Mouse (Mus musculus): ENCODE data around the gene Per2. TPM values are rescaled to one million over a fixed set of nuclear protein-coding genes. Genes with fewer than 3 reads are reported as not detected.
A peak's percentile ranks its signal among the peaks of the same experiment; 100 is the strongest.

Gene Per2
- polyA plus RNA-seq (2015; fragmentation: Nextera tagmentation; extraction: Ambion mirVana), result 7.2 and 7.9 TPM in 2 replicates

- H3K9me3 ChIP-seq (ENCODE audit: control insufficient read depth), result no peaks in the 10 kb centered on the region
- under 1% methylated on average over 90 of the region's 91 CpGs for WGBS
- peak within 1 kb of the TSS; percentile 83 for H3K4me3 ChIP-seq (ENCODE audit: low read depth, low read length)
- no peaks in the 10 kb centered on the region for H3K36me3 ChIP-seq (ENCODE audit: control insufficient read depth, insufficient read depth)
- H3K9ac ChIP-seq (ENCODE audit: low read depth, low read length), result peak within 1 kb of the TSS; percentile 82
- TF ChIP-seq CTCF (IDR thresholded peaks at IDR 0.05; ENCODE audit: low read depth), result peak; percentile 71
- ATAC-seq, result peak; percentile 81
- H3K4me1 ChIP-seq (replicated peaks; ENCODE audit: control insufficient read depth, insufficient read depth, low read length), result peaks cover 24% of the 10 kb centered on the region
- H3K27me3 ChIP-seq (replicated peaks; ENCODE audit: control insufficient read depth, insufficient read depth, low read length), result no peaks in the 10 kb centered on the region
- H3K4me2 ChIP-seq (replicated peaks; ENCODE audit: low read depth), result peak within 1 kb of the TSS; percentile 76
- H3K27ac ChIP-seq (ENCODE audit: low read depth, low read length), result peak within 1 kb of the TSS; percentile 97
Observed at GRCm38 (mm10) chr1:91459059-91459809, at the start of gene Per2. TSS of gene Per2 (minus strand) at chr1:91459324.

- Histone ChIP-seq H3K4me1 (replicated peaks; ENCODE audit: control insufficient read depth, insufficient read depth, low read length) (no peaks in the 10 kb centered on the region), H3K9me3 (ENCODE audit: control insufficient read depth) (no peaks in the 10 kb centered on the region), H3K4me2 (replicated peaks; ENCODE audit: low read depth) (no peak overlapping the region), H3K4me3 (ENCODE audit: low read depth, low read length) (no peak overlapping the region), H3K9ac (ENCODE audit: low read depth, low read length) (no peak overlapping the region), H3K27me3 (replicated peaks; ENCODE audit: control insufficient read depth, insufficient read depth, low read length) (no peaks in the 10 kb centered on the region), H3K27ac (ENCODE audit: low read depth, low read length) (no peak overlapping the region), H3K36me3 (ENCODE audit: control insufficient read depth, insufficient read depth) (peaks cover 39% of the 10 kb centered on the region)
- 36% methylated on average over 3 of the region's 3 CpGs for WGBS
- ATAC-seq, result peak; percentile 84
- no peak for TF ChIP-seq CTCF (IDR thresholded peaks at IDR 0.05; ENCODE audit: low read depth)
Observed at GRCm38 (mm10) chr1:91504615-91505014, 45.5 kb upstream of the Per2 start.

GRCm38 (mm10) chr1:91498579-91498978 is 39.5 kb upstream of the Per2 start:
- TF ChIP-seq CTCF (IDR thresholded peaks at IDR 0.05; ENCODE audit: low read depth), result no peak
- Histone ChIP-seq H3K4me2 (replicated peaks; ENCODE audit: low read depth) (no peak overlapping the region), H3K36me3 (ENCODE audit: control insufficient read depth, insufficient read depth) (peaks cover 28% of the 10 kb centered on the region), H3K27me3 (replicated peaks; ENCODE audit: control insufficient read depth, insufficient read depth, low read length) (no peaks in the 10 kb centered on the region), H3K4me3 (ENCODE audit: low read depth, low read length) (no peak overlapping the region), H3K27ac (ENCODE audit: low read depth, low read length) (no peak overlapping the region), H3K9ac (ENCODE audit: low read depth, low read length) (no peak overlapping the region), H3K9me3 (ENCODE audit: control insufficient read depth) (no peaks in the 10 kb centered on the region), H3K4me1 (replicated peaks; ENCODE audit: control insufficient read depth, insufficient read depth, low read length) (no peaks in the 10 kb centered on the region)
- ATAC-seq, result no peak
- WGBS, result 95% methylated on average over 6 of the region's 6 CpGs

- WGBS, result 39% methylated on average over 5 of the region's 5 CpGs
- Histone ChIP-seq H3K4me2 (replicated peaks; ENCODE audit: low read depth) (peak overlapping the region; percentile 81), H3K9me3 (ENCODE audit: control insufficient read depth) (no peaks in the 10 kb centered on the region), H3K36me3 (ENCODE audit: control insufficient read depth, insufficient read depth) (0 out of 2 replicates have a peak, but pooled peaks cover 9% of the 10 kb centered on the region), H3K9ac (ENCODE audit: low read depth, low read length) (peak overlapping the region; percentile 52), H3K4me3 (ENCODE audit: low read depth, low read length) (peak overlapping the region; percentile 73), H3K27me3 (replicated peaks; ENCODE audit: control insufficient read depth, insufficient read depth, low read length) (no peaks in the 10 kb centered on the region), H3K27ac (ENCODE audit: low read depth, low read length) (no peak overlapping the region), H3K4me1 (replicated peaks; ENCODE audit: control insufficient read depth, insufficient read depth, low read length) (no peaks in the 10 kb centered on the region)
- no peak for TF ChIP-seq CTCF (IDR thresholded peaks at IDR 0.05; ENCODE audit: low read depth)
- no peak; the same call in 1 of the 2 replicates for ATAC-seq
Observed at GRCm38 (mm10) chr1:91495321-91495720, 36.2 kb upstream of the Per2 start.

- under 1% methylated on average over 72 of the region's 79 CpGs for WGBS
- Histone ChIP-seq H3K9me3 (ENCODE audit: control insufficient read depth) (no peaks in the 10 kb centered on the region), H3K27ac (ENCODE audit: low read depth, low read length) (no peak within 1 kb of the TSS; the same call in 1 of the 2 replicates), H3K9ac (ENCODE audit: low read depth, low read length) (peak within 1 kb of the TSS; percentile 52), H3K36me3 (ENCODE audit: control insufficient read depth, insufficient read depth) (0 out of 2 replicates have a peak, but pooled peaks cover 3% of the 10 kb centered on the region), H3K4me2 (replicated peaks; ENCODE audit: low read depth) (peak within 1 kb of the TSS; percentile 81), H3K27me3 (replicated peaks; ENCODE audit: control insufficient read depth, insufficient read depth, low read length) (no peaks in the 10 kb centered on the region), H3K4me1 (replicated peaks; ENCODE audit: control insufficient read depth, insufficient read depth, low read length) (no peaks in the 10 kb centered on the region), H3K4me3 (ENCODE audit: low read depth, low read length) (peak within 1 kb of the TSS; percentile 73)
- no peak for TF ChIP-seq CTCF (IDR thresholded peaks at IDR 0.05; ENCODE audit: low read depth)
- ATAC-seq, result peak; percentile 98
Observed at GRCm38 (mm10) chr1:91494457-91495140, 35.5 kb upstream of the Per2 start, which contains the start of gene Traf3ip1. TSS of gene Traf3ip1 (plus strand) at chr1:91494647.

GRCm38 (mm10) chr1:91493938-91494337 is 34.8 kb upstream of the Per2 start:
- no peaks in the 10 kb centered on the region for H3K4me1 ChIP-seq (replicated peaks; ENCODE audit: control insufficient read depth, insufficient read depth, low read length)
- TF ChIP-seq CTCF (IDR thresholded peaks at IDR 0.05; ENCODE audit: low read depth), result no peak
- H3K9ac ChIP-seq (ENCODE audit: low read depth, low read length), result no peak overlapping the region
- no peaks in the 10 kb centered on the region for H3K36me3 ChIP-seq (ENCODE audit: control insufficient read depth, insufficient read depth)
- no peak overlapping the region for H3K27ac ChIP-seq (ENCODE audit: low read depth, low read length)
- peak; percentile 9; the same call in 1 of the 2 replicates for ATAC-seq
- H3K9me3 ChIP-seq (ENCODE audit: control insufficient read depth), result no peaks in the 10 kb centered on the region
- 39% methylated on average over 3 of the region's 3 CpGs for WGBS
- peak overlapping the region; percentile 81 for H3K4me2 ChIP-seq (replicated peaks; ENCODE audit: low read depth)
- H3K27me3 ChIP-seq (replicated peaks; ENCODE audit: control insufficient read depth, insufficient read depth, low read length), result no peaks in the 10 kb centered on the region
- H3K4me3 ChIP-seq (ENCODE audit: low read depth, low read length), result peak overlapping the region; percentile 73
